ENCODE assay signal across 9 mouse cellular contexts in genomic region chr9:69357834-69358233, GRCm38 (mm10). TPM values are rescaled to one million over a fixed set of nuclear protein-coding genes. Genes with fewer than 3 reads are reported as not detected.
DNase-seq lines count a peak whose midpoint lies in the region; ATAC-seq and TF ChIP-seq lines count a peak whose summit lies in the region.
"Had no signal": no experiment of that assay in that cellular context is flagged by ENCODE, and none has a peak within 500 bp of the region (broad histone marks: within the 10 kb centered on the region; RNA-seq: fewer than 3 reads in every experiment).

No protein-coding gene starts in this region.

- no peak for TF ChIP-seq POLR2A in CH12.LX (IDR thresholded peaks at IDR 0.05; ENCODE audit: low read depth, low read length)
- no peak for TF ChIP-seq POLR2A in lung, adult 2 months (IDR thresholded peaks at IDR 0.05; ENCODE audit: borderline replicate concordance, extremely low read depth, low read depth, low read length)

- H3K4me2 ChIP-seq in heart, embryonic 12.5 days = no peak overlapping the region
- no peak overlapping the region for H3K4me2 ChIP-seq in CH12.LX (ENCODE audit: insufficient read depth, low read depth, poor library complexity, severe bottlenecking)
- H3K4me2 ChIP-seq: limb, embryonic 13.5 days had no signal

- peak; percentile 93 to 95 for TF ChIP-seq CTCF in CH12.LX (conservative IDR thresholded peaks at IDR 0.05 in 1 of 2, IDR thresholded peaks at IDR 0.05 in 1 of 2; ENCODE audit: low read depth in 2 of 2, low read length in 2 of 2)
- TF ChIP-seq CTCF in lung, adult 2 months (IDR thresholded peaks at IDR 0.05; ENCODE audit: insufficient read depth, low read length) = peak; percentile 78

- no peak overlapping the region for H3K27ac ChIP-seq in heart, embryonic 12.5 days (ENCODE audit: poor library complexity, severe bottlenecking)
- no peak overlapping the region for H3K27ac ChIP-seq in CH12.LX (ENCODE audit: insufficient read depth, low read depth)
- H3K27ac ChIP-seq: limb, embryonic 13.5 days had no signal

- no peak overlapping the region for H3K4me3 ChIP-seq in heart, embryonic 12.5 days
- H3K4me3 ChIP-seq in CH12.LX (replicated peaks in 1 of 3; ENCODE audit: low read depth in 2 of 3, low read length in 2 of 3, poor library complexity in 1 of 3) = no peak overlapping the region
- no peak overlapping the region for H3K4me3 ChIP-seq in lung, adult 2 months (replicated peaks; ENCODE audit: extremely low read depth, low read depth, low read length)
- H3K4me3 ChIP-seq: limb, embryonic 13.5 days had no signal

- H3K4me1 ChIP-seq in heart, embryonic 12.5 days (replicated peaks) = no peaks in the 10 kb centered on the region
- H3K4me1 ChIP-seq in CH12.LX (ENCODE audit: control insufficient read depth in 1 of 2, insufficient read depth in 2 of 2) = peaks cover 0 to 9% of the 10 kb centered on the region in 2 experiments; a peak in 1 of 4 replicates
- no peaks in the 10 kb centered on the region for H3K4me1 ChIP-seq in lung, adult 2 months (ENCODE audit: control insufficient read depth, insufficient read depth, low read length)

- no peak for TF ChIP-seq EP300 in CH12.LX (IDR thresholded peaks at IDR 0.05; ENCODE audit: low read length)

- no peaks in the 10 kb centered on the region for H3K9me3 ChIP-seq in heart, embryonic 12.5 days (replicated peaks)
- no peaks in the 10 kb centered on the region for H3K9me3 ChIP-seq in CH12.LX (replicated peaks; ENCODE audit: low read length)
- H3K9me3 ChIP-seq: limb, embryonic 13.5 days had no signal

- no peaks in the 10 kb centered on the region for H3K79me2 ChIP-seq in CH12.LX (replicated peaks; ENCODE audit: control insufficient read depth, extremely low read depth, insufficient read depth, poor library complexity, severe bottlenecking)

- ATAC-seq in heart, embryonic 12.5 days (ENCODE audit: insufficient number of reproducible peaks, low FRiP score) = no peak

- peak; percentile 48 to 79 for DNase-seq in heart, adult 18-20 months
- DNase-seq in CH12.LX (ENCODE audit: extremely low read depth) = peak; percentile 66
- DNase-seq in c-Kit-negative CD71-positive TER-119-positive erythroid progenitor cells, embryonic 14.5 days (ENCODE audit: low read depth, low spot score) = peak; percentile 13
- DNase-seq in forelimb bud, embryonic 11.5 days (ENCODE audit: low read depth, low spot score) = peak; percentile 68
- peak; percentile 55 to 70 for DNase-seq in kidney, postnatal 36 days
- peak; percentile 54 for DNase-seq in lung, adult 2 months
- DNase-seq in right cerebral cortex, postnatal 4 days = peak; percentile 44

- no peaks in the 10 kb centered on the region for H3K36me3 ChIP-seq in heart, embryonic 12.5 days
- H3K36me3 ChIP-seq in CH12.LX (replicated peaks in 1 of 2; ENCODE audit: control insufficient read depth in 1 of 2, insufficient read depth in 1 of 2, low read length in 1 of 2) = peaks cover 0 to 2% of the 10 kb centered on the region in 2 experiments
- H3K36me3 ChIP-seq: limb, embryonic 13.5 days had no signal

- WGBS in heart, embryonic 12.5 days = 26% methylated on average over 3 of the region's 3 CpGs
- WGBS in lung, adult 2 months = 36% methylated on average over 3 of the region's 3 CpGs

- H3K27me3 ChIP-seq in heart, embryonic 12.5 days (replicated peaks) = no peaks in the 10 kb centered on the region
- H3K27me3 ChIP-seq in CH12.LX (replicated peaks) = no peaks in the 10 kb centered on the region

- peak; percentile 93 for TF ChIP-seq RAD21 in CH12.LX (IDR thresholded peaks at IDR 0.05; ENCODE audit: low read depth, low read length)

- H3K9ac ChIP-seq in heart, embryonic 12.5 days = no peak overlapping the region
- no peak overlapping the region for H3K9ac ChIP-seq in CH12.LX (ENCODE audit: insufficient read depth, low read depth)
- H3K9ac ChIP-seq: limb, embryonic 13.5 days had no signal

- in situ Hi-C loops in CH12.LX (cut with MboI; ENCODE audit: low pct_ligation_motif_present, low pct_unique_long_range_greater_than_20kb, low sequenced_read_pairs) = no loop called here

- dilution Hi-C loops in CH12.LX (cut with MboI; ENCODE audit: extremely low pct_ligation_motif_present, extremely low pct_unique_long_range_greater_than_20kb, low sequenced_read_pairs) = no loop called here

TF ChIP-seq in CH12.LX, 34 proteins besides CTCF, POLR2A, EP300 and RAD21:
- TF ChIP-seq CHD2 (IDR thresholded peaks at IDR 0.05; ENCODE audit: low read length) (no peak), USF1 (IDR thresholded peaks at IDR 0.05; ENCODE audit: low read depth, low read length) (no peak), SMC3 (IDR thresholded peaks at IDR 0.05; ENCODE audit: low read depth, low read length) (peak; percentile 84), MAZ (IDR thresholded peaks at IDR 0.05; ENCODE audit: low read depth, low read length) (no peak), IRF4 (IDR thresholded peaks at IDR 0.05; ENCODE audit: low read depth, low read length) (no peak), PAX5 (IDR thresholded peaks at IDR 0.05; ENCODE audit: low read length) (no peak)

RNA-seq across cellular contexts. Expression of gene Ice2, which starts 39.9 kb away (rescaled TPM):
- 1 to 10 TPM; 6.4 to 8.9 TPM for total RNA-seq in heart, adult 18-20 months (2021)
- 14.0 and 17.4 TPM in 2 replicates for polyA plus RNA-seq in heart, embryonic 12.5 days (2016; fragmentation: Nextera tagmentation; extraction: Ambion mirVana)
- 13.3 and 13.6 TPM in 2 replicates for total RNA-seq in CH12.LX (2012; rRNA removed)
- 23.1 and 28.2 TPM in 2 replicates for total RNA-seq in CH12.LX (2014; rRNA removed)
- polyA plus RNA-seq in CH12.LX (2012; ENCODE audit: insufficient read length, low read depth) = 14.9 and 15.8 TPM in 2 replicates
- 1.8 and 2.9 TPM in 2 replicates for polyA plus RNA-seq in lung, adult 2 months (2012; rRNA removed)

Comparison
In these comparisons a context has a peak if more than half of its experiments do, and no peak if none do; other contexts are left out.
1. DNase-seq: peak in every context shown above with its lines; median percentile 68 in forelimb bud, embryonic 11.5 days; 66 in CH12.LX; 64 in heart, adult 18-20 months; 62 in kidney, postnatal 36 days; 54 in lung, adult 2 months; 44 in right cerebral cortex, postnatal 4 days; 13 in c-Kit-negative CD71-positive TER-119-positive erythroid progenitor cells, embryonic 14.5 days.